Mouse (Mus musculus) spleen, postnatal 36 days (tissue): ENCODE results near the gene Gm13088.
"Not testable (repeated sequence)": the region's sequence is repeated elsewhere in the genome, so short reads cannot be mapped to it uniquely, and the experiment has no call there.

ENCODE experiments used
- DNase-seq, 2 experiments: peaks; one replicate each; pipeline ENCODE4 v3.0.0; 2022; ENCODE audit warnings: low spot score in 2 of 2, mixed read lengths in 1 of 2

Gm13088 gene

GRCm38 (mm10) chr4:143657146-143657545 lies at the start of gene Gm13088:
TSS of gene Gm13088 (minus strand) at chr4:143657246.
- not testable (repeated sequence) for DNase-seq

GRCm38 (mm10) chr4:143702611-143703010 lies 45.6 kb upstream of the Gm13088 start, which contains the start of gene Gm13089:
TSS of gene Gm13089 (minus strand) at chr4:143702711.
- DNase-seq = no peak

GRCm38 (mm10) chr4:143618101-143618500 lies 38.9 kb downstream of the Gm13088 start:
- DNase-seq = not testable (repeated sequence)

DNA sequence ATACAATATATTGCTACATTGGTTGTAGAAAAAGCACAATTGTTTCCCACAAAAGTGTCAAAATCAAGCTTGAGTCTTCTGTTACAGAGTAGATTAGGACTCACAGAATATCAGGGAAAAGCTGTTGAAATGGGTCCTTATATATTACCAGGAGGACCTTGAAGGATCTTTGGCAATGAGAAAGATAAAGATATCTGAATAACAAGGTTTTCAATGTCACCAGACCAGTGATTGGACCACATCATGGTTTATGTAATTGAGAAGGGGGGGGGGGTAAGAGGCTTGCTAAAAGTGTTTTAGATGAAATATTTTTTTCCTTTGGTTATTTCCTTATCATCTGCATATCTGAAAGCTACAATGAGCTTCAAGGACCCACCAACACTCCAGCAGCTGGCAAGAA lies 42.3 kb downstream of the Gm13088 start, which contains the start of gene Gm13083:
Gene Gm13083 (plus strand): TSS at position 301 of the 400 bp plus-strand sequence.
- DNase-seq = not testable (repeated sequence)

GRCm38 (mm10) chr4:143611927-143612326 lies 45.1 kb downstream of the Gm13088 start:
- not testable (repeated sequence) for DNase-seq
